Comparison of ENCODE assay signal across 7 mouse cellular contexts in genomic region chr12:79488590-79489242, GRCm38 (mm10).
A peak's percentile ranks its signal among the peaks of the same experiment; 100 is the strongest.
DNase-seq lines count a peak whose midpoint lies in the region; ATAC-seq and TF ChIP-seq lines count a peak whose summit lies in the region.

No protein-coding gene starts in this region.

- no peaks in the 10 kb centered on the region for H3K27me3 ChIP-seq in heart, postnatal 0 days (ENCODE audit: control insufficient read depth, insufficient read depth, low read length)
- H3K27me3 ChIP-seq in kidney, embryonic 16.5 days (ENCODE audit: insufficient read depth, low read length): no peaks in the 10 kb centered on the region
- H3K27me3 ChIP-seq in kidney, adult 2 months (replicated peaks; ENCODE audit: control insufficient read depth, insufficient read depth, low read length): no peaks in the 10 kb centered on the region

- H3K27ac ChIP-seq in embryonic fibroblast, embryonic 13.5 days (ENCODE audit: insufficient read depth, low read length): peak overlapping the region; percentile 93
- H3K27ac ChIP-seq in heart, postnatal 0 days (ENCODE audit: low read depth): peak overlapping the region; percentile 76
- H3K27ac ChIP-seq in kidney, embryonic 16.5 days (ENCODE audit: low read length): no peak overlapping the region
- no peak overlapping the region for H3K27ac ChIP-seq in kidney, adult 2 months (ENCODE audit: insufficient read depth, low read depth, low read length)

- H3K4me2 ChIP-seq in heart, postnatal 0 days (ENCODE audit: low read depth, low read length): no peak overlapping the region
- no peak overlapping the region for H3K4me2 ChIP-seq in kidney, embryonic 16.5 days (replicated peaks; ENCODE audit: low read depth, low read length)

- H3K4me3 ChIP-seq in embryonic fibroblast, embryonic 13.5 days (ENCODE audit: insufficient read depth, low read length): no peak overlapping the region
- no peak overlapping the region for H3K4me3 ChIP-seq in heart, postnatal 0 days (ENCODE audit: low read depth, low read length)
- H3K4me3 ChIP-seq in kidney, embryonic 16.5 days (ENCODE audit: low read length): no peak overlapping the region
- no peak overlapping the region for H3K4me3 ChIP-seq in kidney, adult 2 months (ENCODE audit: insufficient read depth, low read depth, low read length)

- no peak for TF ChIP-seq CTCF in embryonic fibroblast, embryonic 13.5 days (IDR thresholded peaks at IDR 0.05; ENCODE audit: borderline replicate concordance, insufficient read depth, low read length)
- no peak for TF ChIP-seq CTCF in heart, postnatal 0 days (IDR thresholded peaks at IDR 0.05; ENCODE audit: low read depth)
- TF ChIP-seq CTCF in kidney, adult 2 months (conservative IDR thresholded peaks at IDR 0.05; ENCODE audit: insufficient read depth, insufficient read length, low read depth, low read length): no peak

- H3K9me3 ChIP-seq in heart, postnatal 0 days (replicated peaks; ENCODE audit: control insufficient read depth, low read length): no peaks in the 10 kb centered on the region
- 0 out of 2 replicates have a peak, but pooled peaks cover 5% of the 10 kb centered on the region for H3K9me3 ChIP-seq in kidney, embryonic 16.5 days (ENCODE audit: low read length)

- TF ChIP-seq POLR2A in embryonic fibroblast, embryonic 13.5 days (IDR thresholded peaks at IDR 0.05; ENCODE audit: low read depth, low read length): no peak
- no peak for TF ChIP-seq POLR2A in kidney, adult 2 months (IDR thresholded peaks at IDR 0.05; ENCODE audit: low read depth, low read length)

- ATAC-seq in heart, postnatal 0 days (ENCODE audit: insufficient read depth, low read depth): peak; percentile 77
- ATAC-seq in kidney, embryonic 16.5 days (ENCODE audit: low FRiP score, low TSS enrichment): no peak

- WGBS in heart, postnatal 0 days: 57% methylated on average over 17 of the region's 17 CpGs
- WGBS in kidney, embryonic 16.5 days: 79% methylated on average over 17 of the region's 17 CpGs
- WGBS in kidney, adult 2 months: 82% methylated on average over 17 of the region's 17 CpGs

- no peak overlapping the region for H3K9ac ChIP-seq in heart, postnatal 0 days (replicated peaks; ENCODE audit: low read depth, low read length)
- H3K9ac ChIP-seq in kidney, embryonic 16.5 days (replicated peaks; ENCODE audit: low read length): no peak overlapping the region

- no peaks in the 10 kb centered on the region for H3K36me3 ChIP-seq in heart, postnatal 0 days (replicated peaks; ENCODE audit: control insufficient read depth, insufficient read depth, low read length)
- no peaks in the 10 kb centered on the region; the same call in 1 of the 2 replicates for H3K36me3 ChIP-seq in kidney, embryonic 16.5 days (ENCODE audit: insufficient read depth, low read length)
- no peaks in the 10 kb centered on the region for H3K36me3 ChIP-seq in kidney, adult 2 months (ENCODE audit: control insufficient read depth, insufficient read depth, low read length)

- DNase-seq in right cerebral cortex, postnatal 10 days (ENCODE audit: low spot score in 2 of 2): peak; percentile 59 to 77
- DNase-seq in right cerebral cortex, adult 18-20 months: no peak
- DNase-seq in heart, postnatal 0 days (ENCODE audit: low spot score): peak; percentile 84
- no peak for DNase-seq in kidney, postnatal 10 days
- no peak for DNase-seq in kidney, adult 2 months

- 0 out of 2 replicates have a peak, but pooled peaks have one; percentile 20 for TF ChIP-seq EP300 in heart, postnatal 0 days (IDR thresholded peaks at IDR 0.05; ENCODE audit: low read depth)

- peaks cover 7% of the 10 kb centered on the region for H3K4me1 ChIP-seq in embryonic fibroblast, embryonic 13.5 days (ENCODE audit: control insufficient read depth, insufficient read depth, low read length)
- H3K4me1 ChIP-seq in heart, postnatal 0 days (ENCODE audit: control insufficient read depth, insufficient read depth): no peaks in the 10 kb centered on the region
- no peaks in the 10 kb centered on the region for H3K4me1 ChIP-seq in kidney, embryonic 16.5 days (ENCODE audit: insufficient read depth, low read length)
- H3K4me1 ChIP-seq in kidney, adult 2 months (ENCODE audit: control insufficient read depth, insufficient read depth, low read length): no peaks in the 10 kb centered on the region

Comparison
In these comparisons a context has a peak if more than half of its experiments do, and no peak if none do; other contexts are left out.
1. DNase-seq: peak in right cerebral cortex, postnatal 10 days (2 of 2) and heart, postnatal 0 days (single experiment); none in right cerebral cortex, adult 18-20 months (single experiment), kidney, postnatal 10 days (single experiment) and kidney, adult 2 months (single experiment).
2. H3K27ac ChIP-seq: peak in embryonic fibroblast, embryonic 13.5 days (single experiment) and heart, postnatal 0 days (single experiment); none in kidney, embryonic 16.5 days (single experiment) and kidney, adult 2 months (single experiment).